Mouse (Mus musculus) CH12.LX (cell line): ENCODE results near the gene Slc24a1.

Experiments
- BHLHE40 ChIP-seq: IDR thresholded peaks from 2 replicates; pipeline ENCODE4 v1.6.1; 2011; ENCODE audit warnings: mild to moderate bottlenecking, low read depth, low read length, improper control_type of control experiment
- CTCF ChIP-seq, 2 experiments: IDR thresholded peaks in 1 of 2; conservative IDR thresholded peaks in 1 of 2; 2 replicates each; pipeline ENCODE4 v1.5.1; 2011 to 2012; ENCODE audit warnings: low read depth in 2 of 2, low read length in 2 of 2, improper control_type of control experiment in 1 of 2, inconsistent platforms in 1 of 2, mild to moderate bottlenecking in 1 of 2, moderate library complexity in 1 of 2
- E2F4 ChIP-seq: IDR thresholded peaks from 2 replicates; pipeline ENCODE4 v1.6.1; 2011; ENCODE audit warnings: low read depth, low read length, improper control_type of control experiment; ENCODE audit not compliant: insufficient replicate concordance
- EP300 ChIP-seq: IDR thresholded peaks from 2 replicates; pipeline ENCODE4 v1.6.1; 2011; ENCODE audit warnings: low read length, improper control_type of control experiment
- HCFC1 ChIP-seq: IDR thresholded peaks from 2 replicates; pipeline ENCODE4 v1.6.1; 2012; ENCODE audit warnings: low read depth, mild to moderate bottlenecking, inconsistent platforms, low read length, improper control_type of control experiment
- JUND ChIP-seq: conservative IDR thresholded peaks from 2 replicates; pipeline ENCODE4 v1.6.1; 2011; ENCODE audit warnings: low read depth, low read length, improper control_type of control experiment
- MYC ChIP-seq: IDR thresholded peaks from 2 replicates; pipeline ENCODE4 v1.6.1; 2011; ENCODE audit warnings: low read depth, mild to moderate bottlenecking, improper control_type of control experiment, low read length
- POLR2A ChIP-seq: IDR thresholded peaks from 2 replicates; pipeline ENCODE4 v1.6.1; 2011; ENCODE audit warnings: low read depth, mild to moderate bottlenecking, improper control_type of control experiment, low read length
- RCOR1 ChIP-seq: conservative IDR thresholded peaks from 2 replicates; pipeline ENCODE4 v1.6.1; 2012; ENCODE audit warnings: low read depth, mild to moderate bottlenecking, inconsistent platforms, low read length, improper control_type of control experiment
- SIN3A ChIP-seq: IDR thresholded peaks from 2 replicates; pipeline ENCODE4 v1.6.1; 2012; ENCODE audit warnings: low read length, improper control_type of control experiment, inconsistent platforms
- USF1 ChIP-seq: IDR thresholded peaks from 2 replicates; pipeline ENCODE4 v1.6.1; 2014; ENCODE audit warnings: low read depth, mild to moderate bottlenecking, inconsistent platforms, low read length, improper control_type of control experiment

- TF ChIP-seq SIN3A (no peak), CTCF (conservative IDR thresholded peaks at IDR 0.05 in 1 of 2, IDR thresholded peaks at IDR 0.05 in 1 of 2; ENCODE audit: low read depth in 2 of 2, low read length in 2 of 2) (no peak), MYC (no peak), HCFC1 (no peak), RCOR1 (no peak), USF1 (no peak), POLR2A (no peak), JUND (no peak), EP300 (no peak), E2F4 (no peak), BHLHE40 (no peak)
Observed at GRCm38 (mm10) chr9:64902866-64903265, 48.5 kb downstream of the Slc24a1 start.
